Mouse (Mus musculus) forebrain, embryonic 14.5 days (tissue): ENCODE results near the gene F2r. TPM values are rescaled to one million over a fixed set of nuclear protein-coding genes. Genes with fewer than 3 reads are reported as not detected.
A peak's percentile ranks its signal among the peaks of the same experiment; 100 is the strongest.

Source experiments
- ATAC-seq: fragments of 200-750 bp; cut with Nextera tagmentation; 2 replicates; pipeline ENCODE4 v1.8.0; 2017; ENCODE audit warnings: mild to moderate bottlenecking, moderate library complexity
- DNase-seq: peaks from one replicate; pipeline ENCODE4 v3.0.0-alpha.2; 2015; ENCODE audit warnings: low spot score
- H3K27ac ChIP-seq: fragments of 300-500 bp; sonication (generic); 2 replicates; pipeline ENCODE4 v1.5.1; 2014; ENCODE audit warnings: low read depth, mild to moderate bottlenecking, control low read depth, low read length, moderate library complexity
- H3K27me3 ChIP-seq: fragments of 300-500 bp; sonication (generic); replicated peaks from 2 replicates; pipeline ENCODE4 v1.6.1; 2014; ENCODE audit warnings: low read length, control low read depth, mixed read lengths; ENCODE audit not compliant: control insufficient read depth, insufficient read depth
- H3K36me3 ChIP-seq: fragments of 300-500 bp; sonication (generic); 2 replicates; pipeline ENCODE4 v1.6.1; 2014; ENCODE audit warnings: low read length, control low read depth; ENCODE audit not compliant: control insufficient read depth, insufficient read depth
- H3K4me1 ChIP-seq: fragments of 300-500 bp; sonication (generic); 2 replicates; pipeline ENCODE4 v1.6.1; 2014; ENCODE audit warnings: antibody characterized with exemption, low read length, control low read depth; ENCODE audit not compliant: control insufficient read depth, insufficient read depth
- H3K4me2 ChIP-seq: fragments of 300-500 bp; sonication (generic); 2 replicates; pipeline ENCODE4 v1.6.1; 2014; ENCODE audit warnings: mild to moderate bottlenecking, control low read depth, low read length
- H3K4me3 ChIP-seq: fragments of 300-500 bp; sonication (generic); 2 replicates; pipeline ENCODE4 v1.5.1; 2014; ENCODE audit warnings: low read depth, low read length, control low read depth
- H3K9ac ChIP-seq: fragments of 300-500 bp; sonication (generic); 2 replicates; pipeline ENCODE4 v1.6.1; 2014; ENCODE audit warnings: mild to moderate bottlenecking, low read length, control low read depth, moderate library complexity
- H3K9me3 ChIP-seq: fragments of 300-500 bp; sonication (generic); replicated peaks from 2 replicates; pipeline ENCODE4 v1.6.1; 2016; ENCODE audit warnings: low read length, control low read depth, mixed read lengths; ENCODE audit not compliant: control insufficient read depth
- WGBS: fragments of 180-500 bp; shearing (Covaris S2); extraction: QIAGEN DNeasy Blood & Tissue Kit; methylation state at CpG from one replicate; pipeline ENCODE4 v1.1.7; 2014; 5-methylcytosine and 5-hydroxymethylcytosine counted together
- polyA plus RNA-seq: library from polyadenylated mRNA; unstranded; fragments of >200 nt; fragmentation: Nextera tagmentation; extraction: Ambion mirVana; gene quantifications from 2 replicates; pipeline ENCODE4 v1.2.1, GENCODE M21; 2014

The F2r gene
- polyA plus RNA-seq = 76.2 and 80.5 TPM in 2 replicates

DNA sequence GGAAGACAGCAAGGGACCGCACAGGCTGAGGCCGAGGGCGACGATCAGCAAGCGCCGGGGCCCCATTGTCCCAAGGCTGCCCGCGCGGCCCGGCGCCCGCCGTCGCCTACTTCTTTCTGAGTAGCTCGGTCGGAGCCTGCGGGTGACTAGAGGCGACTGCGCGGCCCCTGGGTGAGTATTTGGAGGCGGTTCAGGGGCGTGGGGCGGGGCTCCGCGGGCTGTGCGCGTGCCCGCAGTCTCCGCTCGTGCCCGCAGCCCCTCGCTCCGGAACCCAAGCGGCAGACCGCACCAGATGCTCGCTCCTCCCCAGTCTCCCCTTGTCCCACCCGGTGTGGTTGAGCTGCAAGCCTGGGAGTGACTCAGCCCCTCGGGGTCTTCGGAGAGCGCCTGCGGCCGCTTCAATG is at the start of gene F2r:
Gene F2r (minus strand): TSS at position 179 of the 404 bp plus-strand sequence.
- Histone ChIP-seq H3K27ac (peak within 1 kb of the TSS; percentile 79), H3K9ac (peak within 1 kb of the TSS; percentile 97), H3K4me3 (peak within 1 kb of the TSS; percentile 91), H3K9me3 (no peaks in the 10 kb centered on the region), H3K4me2 (peak within 1 kb of the TSS; percentile 67), H3K4me1 (peaks cover 17% of the 10 kb centered on the region; the same call in 1 of the 2 replicates), H3K36me3 (no peaks in the 10 kb centered on the region), H3K27me3 (no peaks in the 10 kb centered on the region)
- DNase-seq = peak; percentile 91
- WGBS = under 1% methylated on average over 42 of the region's 42 CpGs
- peak; percentile 94 for ATAC-seq

DNA sequence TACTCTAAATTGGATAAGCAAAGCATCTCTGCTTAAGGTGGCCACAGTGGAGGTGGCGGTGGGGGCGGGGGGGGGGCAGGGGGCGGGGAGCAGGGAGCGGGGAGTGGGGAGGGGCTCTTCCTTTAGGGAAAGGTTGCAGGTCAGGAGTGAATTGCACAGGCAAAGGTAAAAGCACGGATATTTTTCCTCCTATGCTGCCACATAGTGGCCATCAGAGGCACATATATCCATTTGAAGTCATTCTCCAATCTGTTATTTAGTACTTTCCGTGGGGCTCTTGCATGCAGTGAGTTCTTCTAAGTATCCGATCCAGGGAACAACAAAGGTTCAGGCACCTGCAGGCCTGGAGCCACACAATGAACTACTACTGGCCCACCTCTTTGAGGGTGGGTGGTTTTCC is 49.0 kb upstream of the F2r start:
- H3K36me3 ChIP-seq = peaks cover 16% of the 10 kb centered on the region; the same call in 1 of the 2 replicates

DNA sequence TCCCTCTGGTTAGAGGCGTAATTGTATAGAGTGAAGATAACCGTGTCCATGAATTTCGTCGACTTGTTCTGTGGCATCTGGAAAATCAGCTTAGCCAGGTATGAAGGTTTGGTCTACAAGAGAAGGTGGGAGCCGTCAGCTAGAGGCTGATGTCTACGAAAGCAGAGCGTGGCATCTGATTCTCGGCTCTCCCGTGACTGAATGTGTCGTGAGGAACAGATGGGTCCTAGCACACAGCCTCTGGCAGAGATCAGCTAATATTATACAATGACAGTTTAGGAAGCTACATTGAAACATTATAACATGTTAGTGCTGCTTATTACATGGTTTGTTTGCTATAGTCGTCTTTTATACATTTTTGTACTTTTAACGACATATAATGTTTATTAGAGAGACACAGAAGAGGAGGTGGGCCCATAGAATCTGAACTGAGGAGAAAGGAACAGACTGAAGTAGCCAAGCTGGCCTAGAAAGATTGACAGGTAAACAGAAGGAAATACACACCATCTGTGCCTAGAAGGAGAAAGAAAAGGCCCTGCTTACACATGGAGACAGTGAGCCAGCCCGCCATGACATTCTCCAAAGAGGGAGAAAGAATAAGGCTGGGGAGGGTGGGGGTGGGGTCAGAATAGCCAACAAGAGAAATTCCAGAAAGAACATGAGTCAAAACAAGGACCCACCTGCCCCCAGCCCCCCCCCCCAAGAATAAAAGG is 47.5 kb upstream of the F2r start:
- Histone ChIP-seq H3K4me3 (no peak overlapping the region), H3K4me2 (no peak overlapping the region), H3K27ac (peak overlapping the region; percentile 63), H3K4me1 (no peaks in the 10 kb centered on the region), H3K9me3 (no peaks in the 10 kb centered on the region), H3K9ac (no peak overlapping the region), H3K27me3 (no peaks in the 10 kb centered on the region), H3K36me3 (peaks cover 13% of the 10 kb centered on the region; the same call in 1 of the 2 replicates)
- 67% methylated on average over 13 of the region's 13 CpGs for WGBS
- DNase-seq = peak; percentile 76
- ATAC-seq = peak; percentile 91

More for the DNA sequence above, 49.0 kb upstream of the F2r start:
- no peak overlapping the region for H3K4me2 ChIP-seq
- H3K27me3 ChIP-seq = no peaks in the 10 kb centered on the region
- no peak overlapping the region for H3K27ac ChIP-seq
- DNase-seq (peak; percentile 66), ATAC-seq (peak; percentile 42; the same call in 1 of the 2 replicates)
- H3K4me3 ChIP-seq = no peak overlapping the region
- 30% methylated on average over 6 of the region's 7 CpGs for whole genome bisulfite sequencing
- no peaks in the 10 kb centered on the region for H3K4me1 ChIP-seq
- no peak overlapping the region for H3K9ac ChIP-seq
- H3K9me3 ChIP-seq = no peaks in the 10 kb centered on the region

DNA sequence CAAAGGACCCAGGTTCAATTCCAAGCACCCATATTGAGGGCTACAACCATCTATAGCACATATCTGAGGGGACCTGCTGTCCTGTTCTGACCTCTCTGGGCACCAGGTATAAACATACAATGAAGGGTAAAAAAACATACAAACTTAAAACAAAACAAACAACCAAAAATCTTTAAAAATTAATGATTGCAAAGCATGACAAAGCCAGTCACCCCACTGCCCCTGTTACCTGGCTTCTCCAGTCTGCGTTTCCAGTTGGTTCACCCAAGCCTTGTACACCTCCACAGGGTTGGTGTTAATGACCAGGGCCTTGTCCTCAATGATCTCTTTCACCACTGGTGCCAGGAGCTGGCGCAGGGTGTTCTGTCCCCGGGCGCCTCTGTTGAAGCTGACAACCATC is 45.5 kb upstream of the F2r start:
- Histone ChIP-seq H3K9ac (no peak overlapping the region), H3K27me3 (no peaks in the 10 kb centered on the region), H3K4me2 (no peak overlapping the region), H3K27ac (no peak overlapping the region), H3K4me1 (no peaks in the 10 kb centered on the region), H3K36me3 (peaks cover 10% of the 10 kb centered on the region; the same call in 1 of the 2 replicates), H3K4me3 (no peak overlapping the region), H3K9me3 (no peaks in the 10 kb centered on the region)
- ATAC-seq (no peak), DNase-seq (no peak)
- WGBS = 98% methylated on average over 4 of the region's 4 CpGs

DNA sequence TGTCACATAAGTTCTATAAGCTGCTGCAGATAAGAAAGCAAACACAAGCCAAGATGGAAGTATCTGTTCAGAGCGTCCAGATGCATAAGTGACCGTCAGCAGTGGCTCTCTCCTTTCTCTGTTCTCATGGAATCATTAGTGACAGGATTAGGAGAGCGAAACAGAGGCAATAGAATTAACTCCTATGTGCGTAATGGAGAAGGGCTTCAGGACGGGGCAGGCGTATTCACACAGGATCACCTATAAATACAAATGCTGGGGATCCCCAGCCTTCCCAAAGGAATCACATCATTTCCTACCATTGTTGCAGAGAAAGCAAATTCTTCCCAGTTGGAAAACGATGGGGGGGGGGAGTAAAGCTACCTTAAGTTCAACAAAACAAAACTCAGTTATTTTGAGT is 41.1 kb upstream of the F2r start:
- 80% methylated on average over 7 of the region's 7 CpGs for WGBS
- Histone ChIP-seq H3K27ac (no peak overlapping the region), H3K9ac (no peak overlapping the region), H3K4me1 (no peaks in the 10 kb centered on the region), H3K27me3 (no peaks in the 10 kb centered on the region), H3K9me3 (no peaks in the 10 kb centered on the region), H3K4me3 (no peak overlapping the region), H3K36me3 (0 out of 2 replicates have a peak, but pooled peaks cover 15% of the 10 kb centered on the region), H3K4me2 (no peak overlapping the region)
- ATAC-seq = no peak
- no peak for DNase-seq

DNA sequence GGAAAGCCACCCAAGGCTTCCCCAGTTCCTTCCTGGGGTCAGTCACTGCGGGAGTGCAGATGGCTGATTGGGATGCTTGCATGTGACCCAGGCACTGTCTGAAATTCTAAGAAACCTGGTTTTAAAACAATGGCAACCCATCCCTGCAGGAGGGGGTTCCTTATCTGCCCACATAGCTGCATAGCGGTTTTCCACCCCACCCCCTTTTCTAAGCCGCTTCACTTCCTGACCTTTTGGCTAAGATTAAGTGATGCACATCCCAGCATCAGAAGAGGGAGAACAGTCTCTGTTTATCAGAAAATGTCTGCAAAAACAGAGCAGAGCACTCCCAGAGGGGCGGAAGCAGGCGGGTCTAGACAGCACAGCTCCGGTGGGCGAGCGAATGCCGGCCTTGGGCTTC is 38.9 kb upstream of the F2r start:
- Histone ChIP-seq H3K4me2 (no peak overlapping the region), H3K27me3 (no peaks in the 10 kb centered on the region), H3K36me3 (0 out of 2 replicates have a peak, but pooled peaks cover 11% of the 10 kb centered on the region), H3K9me3 (no peaks in the 10 kb centered on the region), H3K4me1 (no peaks in the 10 kb centered on the region), H3K9ac (no peak overlapping the region), H3K4me3 (no peak overlapping the region), H3K27ac (no peak overlapping the region)
- WGBS = 72% methylated on average over 9 of the region's 9 CpGs
- ATAC-seq = no peak
- DNase-seq = no peak

DNA sequence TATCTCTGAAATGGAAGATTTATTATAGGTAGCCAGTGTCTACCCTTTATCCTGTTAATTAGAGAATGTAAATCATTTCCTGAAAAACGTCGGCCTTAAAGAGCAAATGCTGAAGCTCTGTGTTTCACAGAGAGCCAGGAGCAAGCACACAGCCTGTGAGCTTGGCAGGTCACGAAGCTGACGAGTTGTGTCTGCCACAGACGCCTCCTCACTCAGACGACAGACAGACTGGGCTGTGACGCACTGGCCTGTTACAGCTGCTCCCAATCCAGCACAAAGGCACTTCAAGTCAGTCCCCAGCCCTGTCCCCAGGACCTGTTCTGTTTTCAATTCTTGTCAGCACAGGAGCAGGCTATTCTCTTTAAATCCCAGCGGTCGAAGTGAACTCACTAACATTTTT is 37.0 kb upstream of the F2r start:
- 0 out of 2 replicates have a peak, but pooled peaks cover 11% of the 10 kb centered on the region for H3K36me3 ChIP-seq
- 44% methylated on average over 9 of the region's 9 CpGs for WGBS
- H3K4me3 ChIP-seq = no peak overlapping the region
- peak; percentile 64 for DNase-seq
- no peaks in the 10 kb centered on the region for H3K27me3 ChIP-seq
- peak overlapping the region; percentile 63; the same call in 1 of the 2 replicates for H3K27ac ChIP-seq
- no peak overlapping the region for H3K9ac ChIP-seq
- H3K4me1 ChIP-seq = no peaks in the 10 kb centered on the region
- ATAC-seq = peak; percentile 81; the same call in 1 of the 2 replicates
- H3K4me2 ChIP-seq = no peak overlapping the region
- H3K9me3 ChIP-seq = no peaks in the 10 kb centered on the region

DNA sequence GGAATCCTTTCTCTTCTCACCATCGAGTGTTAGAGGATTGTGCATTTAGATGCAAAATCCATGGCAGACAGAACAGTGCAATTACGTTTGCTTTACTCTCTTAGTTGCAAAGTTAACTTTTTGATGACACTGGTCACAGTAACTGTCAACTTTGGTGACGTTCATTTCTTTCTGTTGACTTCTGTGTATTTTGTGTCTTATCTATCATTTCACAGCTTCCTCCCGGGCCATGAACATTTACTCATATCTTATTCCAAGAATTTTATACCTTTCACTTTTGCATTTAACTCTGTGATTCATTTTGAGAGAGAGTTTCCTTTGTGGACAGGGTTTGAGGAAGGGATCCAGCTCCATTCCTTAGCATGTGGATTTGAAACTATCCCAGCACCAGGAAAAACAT is 35.4 kb upstream of the F2r start:
- Histone ChIP-seq H3K36me3 (0 out of 2 replicates have a peak, but pooled peaks cover 5% of the 10 kb centered on the region), H3K4me2 (no peak overlapping the region), H3K27me3 (no peaks in the 10 kb centered on the region), H3K9ac (no peak overlapping the region), H3K4me1 (no peaks in the 10 kb centered on the region), H3K9me3 (no peaks in the 10 kb centered on the region), H3K4me3 (no peak overlapping the region), H3K27ac (no peak overlapping the region)
- 88% methylated on average over 4 of the region's 4 CpGs for WGBS
- DNase-seq (no peak), ATAC-seq (no peak)
